Mouse (Mus musculus) kidney, adult 2 months (tissue): ENCODE measurements at regions not wholly inside any gene's neighbourhood (a gene's known extent, or its start where the extent isn't known, plus 50 kb on each side); places are given as distances from the start of the nearest gene placed in this dataset.

ENCODE experiments used
- DNase-seq: peaks from one replicate; pipeline ENCODE4 v3.0.0; 2021
- H3K27ac ChIP-seq: fragments of 200-500 bp; 2 replicates; pipeline ENCODE4 v1.5.1; 2012; ENCODE audit warnings: low read depth, low read length, control low read depth, inconsistent platforms; ENCODE audit not compliant: insufficient read depth
- H3K27me3 ChIP-seq: fragments of 200-500 bp; replicated peaks from 2 replicates; pipeline ENCODE4 v1.6.1; 2012; ENCODE audit warnings: mild to moderate bottlenecking, moderate library complexity, low read length, inconsistent platforms; ENCODE audit not compliant: control insufficient read depth, insufficient read depth
- H3K36me3 ChIP-seq: fragments of 200-500 bp; 2 replicates; pipeline ENCODE4 v1.6.1; 2012; ENCODE audit warnings: mild to moderate bottlenecking, moderate library complexity, low read length, inconsistent platforms; ENCODE audit not compliant: control insufficient read depth, insufficient read depth
- H3K4me1 ChIP-seq: fragments of 200-500 bp; 2 replicates; pipeline ENCODE4 v1.6.1; 2011; ENCODE audit warnings: low read length; ENCODE audit not compliant: control insufficient read depth, insufficient read depth
- H3K4me3 ChIP-seq: fragments of 200-500 bp; 2 replicates; pipeline ENCODE4 v1.5.1; 2011; ENCODE audit warnings: mild to moderate bottlenecking, low read depth, low read length, control low read depth; ENCODE audit not compliant: insufficient read depth
- CTCF ChIP-seq: fragments of 200-500 bp; conservative IDR thresholded peaks from 2 replicates; pipeline ENCODE4 v1.5.1; 2011; ENCODE audit warnings: low read depth, mild to moderate bottlenecking, control low read depth, low read length, moderate library complexity, mixed read lengths; ENCODE audit not compliant: insufficient read depth, insufficient read length
- POLR2A ChIP-seq: fragments of 200-500 bp; IDR thresholded peaks from one replicate; pipeline ENCODE4 v1.6.1; 2011; ENCODE audit warnings: low read depth, low read length, control low read depth
- WGBS: fragments of 180-500 bp; shearing (Covaris S2); methylation state at CpG from one replicate; pipeline ENCODE4 v1.1.7; 2018; 5-methylcytosine and 5-hydroxymethylcytosine counted together

GRCm38 (mm10) chr16:78490245-78490644, 86.3 kb downstream of the D16Ertd472e start:
- Histone ChIP-seq H3K4me3 (no peak overlapping the region), H3K36me3 (no peaks in the 10 kb centered on the region), H3K4me1 (no peaks in the 10 kb centered on the region), H3K27me3 (no peaks in the 10 kb centered on the region), H3K27ac (no peak overlapping the region)
- 8% methylated on average over 12 of the region's 12 CpGs for WGBS
- TF ChIP-seq CTCF, result no peak
- TF ChIP-seq POLR2A, result no peak
- DNase-seq, result peak; percentile 68

- H3K27ac ChIP-seq, result no peak overlapping the region
- DNase-seq, result no peak
- WGBS, result 51% methylated on average over 4 of the region's 4 CpGs
- H3K4me3 ChIP-seq, result no peak overlapping the region
- no peak for TF ChIP-seq CTCF
- no peak for TF ChIP-seq POLR2A
- H3K36me3 ChIP-seq, result no peaks in the 10 kb centered on the region
- H3K27me3 ChIP-seq, result no peaks in the 10 kb centered on the region
- no peaks in the 10 kb centered on the region for H3K4me1 ChIP-seq
Observed at GRCm38 (mm10) chr16:78489604-78490003, 86.9 kb downstream of the D16Ertd472e start.

- 84% methylated on average over 6 of the region's 6 CpGs for WGBS
- no peak overlapping the region for H3K27ac ChIP-seq
- H3K27me3 ChIP-seq, result no peaks in the 10 kb centered on the region
- H3K36me3 ChIP-seq, result no peaks in the 10 kb centered on the region
- no peak overlapping the region for H3K4me3 ChIP-seq
- DNase-seq, result no peak
- TF ChIP-seq POLR2A (no peak), CTCF (no peak)
- H3K4me1 ChIP-seq, result no peaks in the 10 kb centered on the region
Observed at GRCm38 (mm10) chr16:78486531-78486930, 90.0 kb downstream of the D16Ertd472e start.

- Histone ChIP-seq H3K4me3 (no peak overlapping the region), H3K27ac (no peak overlapping the region), H3K4me1 (no peaks in the 10 kb centered on the region), H3K27me3 (no peaks in the 10 kb centered on the region), H3K36me3 (no peaks in the 10 kb centered on the region)
- DNase-seq, result no peak
- WGBS, result 85% methylated on average over 4 of the region's 4 CpGs
- TF ChIP-seq CTCF, result no peak
Observed at GRCm38 (mm10) chr16:78484319-78484718, 92.2 kb downstream of the D16Ertd472e start.

GRCm38 (mm10) chr16:78481571-78481970, 94.9 kb downstream of the D16Ertd472e start:
- Histone ChIP-seq H3K36me3 (no peaks in the 10 kb centered on the region), H3K4me1 (no peaks in the 10 kb centered on the region), H3K27me3 (no peaks in the 10 kb centered on the region), H3K27ac (no peak overlapping the region), H3K4me3 (no peak overlapping the region)
- no peak for DNase-seq
- no peak for TF ChIP-seq CTCF
- no peak for TF ChIP-seq POLR2A
- 79% methylated on average over 6 of the region's 6 CpGs for WGBS

GRCm38 (mm10) chr16:78481065-78481464, 95.4 kb downstream of the D16Ertd472e start:
- no peak for DNase-seq
- H3K27ac ChIP-seq, result no peak overlapping the region
- H3K27me3 ChIP-seq, result no peaks in the 10 kb centered on the region
- H3K36me3 ChIP-seq, result no peaks in the 10 kb centered on the region
- 19% methylated on average over 5 of the region's 5 CpGs for WGBS
- no peak overlapping the region for H3K4me3 ChIP-seq
- H3K4me1 ChIP-seq, result no peaks in the 10 kb centered on the region
- TF ChIP-seq POLR2A (no peak), CTCF (no peak)

GRCm38 (mm10) chr16:78480261-78480660, 96.2 kb downstream of the D16Ertd472e start:
- TF ChIP-seq POLR2A (no peak), CTCF (no peak)
- H3K27ac ChIP-seq, result no peak overlapping the region
- WGBS, result 93% methylated on average over 10 of the region's 10 CpGs
- H3K4me3 ChIP-seq, result no peak overlapping the region
- H3K36me3 ChIP-seq, result no peaks in the 10 kb centered on the region
- no peaks in the 10 kb centered on the region for H3K27me3 ChIP-seq
- no peaks in the 10 kb centered on the region for H3K4me1 ChIP-seq
- no peak for DNase-seq

- Histone ChIP-seq H3K27me3 (no peaks in the 10 kb centered on the region), H3K4me1 (no peaks in the 10 kb centered on the region), H3K27ac (no peak overlapping the region), H3K36me3 (no peaks in the 10 kb centered on the region), H3K4me3 (no peak overlapping the region)
- DNase-seq, result peak; percentile 64
- no peak for TF ChIP-seq POLR2A
- no peak for TF ChIP-seq CTCF
- WGBS, result 58% methylated on average over 7 of the region's 7 CpGs
Observed at GRCm38 (mm10) chr16:78473456-78473855, 96.5 kb upstream of the Btg3 start.
